Mouse (Mus musculus): ENCODE data around the gene Mfsd5. TPM values are rescaled to one million over a fixed set of nuclear protein-coding genes. Genes with fewer than 3 reads are reported as not detected.

Gene Mfsd5
- total RNA-seq, 2 experiments from 2014 or later = 33.9 to 37.3 TPM

DNA sequence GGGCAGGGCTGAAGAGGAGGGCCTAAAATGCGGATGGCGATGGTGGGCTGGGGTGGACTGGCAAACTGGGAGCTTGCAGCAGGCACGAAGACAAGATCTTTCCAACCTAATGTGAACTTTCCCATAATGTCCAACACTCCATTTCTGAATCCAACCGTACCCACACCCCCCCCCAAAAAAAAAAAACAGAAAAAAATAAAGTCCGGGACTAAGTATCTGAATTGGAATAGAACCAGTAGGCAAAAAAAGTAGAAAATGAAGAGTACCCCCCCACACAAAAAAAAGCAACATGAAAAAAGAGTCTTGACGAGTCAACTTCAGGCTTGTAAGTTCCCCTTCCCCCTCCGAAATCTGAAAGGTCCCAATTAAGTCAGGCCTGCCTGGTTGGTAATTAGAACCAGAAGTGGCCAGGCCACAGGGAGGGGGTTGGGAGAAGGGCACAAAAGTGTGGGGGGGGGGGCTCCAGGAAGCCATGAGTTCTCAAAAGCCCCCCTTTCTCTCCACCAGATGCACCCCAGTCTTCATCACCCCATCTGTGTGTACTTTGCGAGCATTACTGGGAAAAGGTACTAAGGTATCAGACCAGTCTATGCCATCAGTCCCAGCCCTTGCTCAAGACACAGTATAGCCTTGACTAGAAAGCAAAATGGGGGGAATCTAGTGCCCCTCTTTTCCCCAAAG, 31.0 kb upstream of the Mfsd5 start:
- no peak for DNase-seq

DNA sequence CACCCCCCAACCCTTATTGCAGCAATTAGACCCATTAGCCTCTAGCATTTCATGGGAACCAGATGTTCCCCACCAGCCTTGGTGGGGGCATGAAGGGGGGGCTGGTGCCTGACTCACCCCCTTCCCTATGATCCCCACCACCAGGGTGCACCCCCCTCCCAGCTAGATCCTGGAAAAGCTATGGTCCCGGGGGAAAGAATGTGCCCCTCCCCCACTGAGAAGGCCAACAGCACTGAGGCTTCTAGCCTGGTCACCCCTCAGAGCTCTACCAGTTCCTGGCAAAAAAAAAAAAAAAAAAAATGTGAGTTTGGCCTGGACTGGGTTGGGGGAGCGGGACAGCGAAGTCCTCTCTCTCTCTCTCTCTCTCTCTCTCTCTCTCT, 30.5 kb upstream of the Mfsd5 start:
- no peak for DNase-seq

DNA sequence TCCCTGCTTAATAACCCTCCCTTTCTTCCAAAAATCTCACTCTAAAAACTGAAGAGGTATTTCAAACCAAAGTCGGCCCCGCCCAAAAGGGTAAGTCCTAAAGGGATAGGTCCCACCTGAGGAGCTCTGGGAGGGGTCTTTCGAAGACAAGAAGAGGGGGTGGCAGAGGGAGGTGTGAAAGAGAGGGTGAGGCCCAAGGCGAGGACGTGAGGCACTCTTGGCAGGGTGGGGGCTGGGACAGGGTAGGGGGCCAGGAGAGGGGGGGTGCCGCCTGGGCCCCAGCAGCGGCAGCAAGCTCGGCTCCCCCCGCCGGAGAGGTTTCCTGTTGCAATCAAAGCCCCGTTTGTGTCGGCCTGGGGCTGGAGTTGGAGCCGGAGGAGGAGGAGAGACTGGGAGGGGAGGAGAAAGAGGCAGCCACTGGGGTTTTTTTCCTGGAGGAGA, 30.0 kb upstream of the Mfsd5 start:
- no peak for DNase-seq

DNA sequence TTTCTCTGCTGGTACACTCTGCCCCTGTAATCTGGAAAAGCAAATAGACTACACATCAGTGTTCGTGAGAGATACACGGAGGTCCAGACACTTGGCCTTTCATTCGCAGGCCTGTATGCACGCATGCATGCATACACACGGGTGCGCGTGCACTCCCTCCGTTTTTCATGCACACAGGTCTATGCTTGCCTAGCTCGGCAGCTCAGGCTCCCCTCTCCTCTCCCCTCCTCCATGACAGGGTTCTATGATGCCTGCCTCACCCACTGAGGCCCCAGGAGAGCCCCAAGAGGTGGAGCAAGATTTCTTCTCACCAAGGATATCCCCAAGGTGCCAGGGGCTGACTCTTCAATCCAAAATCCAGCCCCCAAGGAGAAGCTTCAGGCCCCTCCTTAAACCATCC, 29.3 kb upstream of the Mfsd5 start:
- no peak for DNase-seq

DNA sequence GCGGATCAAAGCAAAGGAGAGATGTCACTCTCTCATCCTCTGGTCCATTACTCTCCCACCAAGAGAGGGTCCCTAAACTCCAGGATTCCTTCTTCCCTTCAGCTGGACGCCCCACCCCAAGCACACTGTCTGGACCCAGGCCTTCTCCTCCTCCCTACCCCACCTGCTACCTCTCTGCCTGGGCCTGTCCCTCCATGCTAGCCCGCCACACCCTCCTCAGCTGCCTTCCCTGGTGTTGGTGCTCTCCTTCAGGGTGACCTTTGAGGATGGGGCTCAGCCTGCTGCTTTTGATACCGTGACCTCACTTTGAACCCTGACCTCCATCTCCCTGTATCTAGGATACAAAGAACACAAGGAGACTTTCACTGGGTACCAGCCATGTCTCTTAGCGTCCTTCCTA, 28.7 kb upstream of the Mfsd5 start:
- no peak for DNase-seq

DNA sequence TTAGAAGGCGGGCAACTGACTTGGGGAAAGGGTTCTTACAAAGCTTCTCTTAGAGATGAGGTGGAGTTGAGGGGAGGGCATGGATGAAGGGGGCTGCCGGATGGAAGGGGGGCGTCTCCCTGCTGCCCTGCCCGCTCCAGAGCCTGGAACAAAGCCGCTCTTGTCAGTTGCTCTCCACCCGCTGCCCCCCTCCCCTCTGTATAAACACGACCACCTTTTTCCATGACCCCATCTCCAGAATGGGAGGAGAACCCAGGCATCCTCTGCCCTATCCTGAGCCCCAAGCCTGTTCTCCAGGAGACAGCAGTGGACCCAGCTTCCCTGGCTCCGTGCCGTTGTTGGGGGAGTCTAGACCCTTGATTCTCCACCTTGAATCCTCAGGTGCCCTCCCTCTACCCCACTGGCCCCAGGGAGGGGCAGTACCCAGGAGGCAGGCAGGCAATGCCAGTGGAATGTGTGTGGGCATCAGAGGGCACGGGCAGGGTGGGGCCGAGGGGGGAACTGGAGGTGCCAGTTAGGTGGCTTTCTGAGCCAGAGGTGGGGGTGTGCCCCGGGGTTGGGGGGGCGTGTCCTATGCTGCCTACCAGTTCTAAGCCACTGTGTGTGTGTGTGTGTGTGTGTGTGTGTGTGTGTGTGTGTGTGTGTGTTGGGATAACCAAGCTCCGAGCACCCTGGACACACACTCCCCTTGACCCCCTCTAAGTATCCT, 23.6 kb upstream of the Mfsd5 start:
- no peak for DNase-seq

DNA sequence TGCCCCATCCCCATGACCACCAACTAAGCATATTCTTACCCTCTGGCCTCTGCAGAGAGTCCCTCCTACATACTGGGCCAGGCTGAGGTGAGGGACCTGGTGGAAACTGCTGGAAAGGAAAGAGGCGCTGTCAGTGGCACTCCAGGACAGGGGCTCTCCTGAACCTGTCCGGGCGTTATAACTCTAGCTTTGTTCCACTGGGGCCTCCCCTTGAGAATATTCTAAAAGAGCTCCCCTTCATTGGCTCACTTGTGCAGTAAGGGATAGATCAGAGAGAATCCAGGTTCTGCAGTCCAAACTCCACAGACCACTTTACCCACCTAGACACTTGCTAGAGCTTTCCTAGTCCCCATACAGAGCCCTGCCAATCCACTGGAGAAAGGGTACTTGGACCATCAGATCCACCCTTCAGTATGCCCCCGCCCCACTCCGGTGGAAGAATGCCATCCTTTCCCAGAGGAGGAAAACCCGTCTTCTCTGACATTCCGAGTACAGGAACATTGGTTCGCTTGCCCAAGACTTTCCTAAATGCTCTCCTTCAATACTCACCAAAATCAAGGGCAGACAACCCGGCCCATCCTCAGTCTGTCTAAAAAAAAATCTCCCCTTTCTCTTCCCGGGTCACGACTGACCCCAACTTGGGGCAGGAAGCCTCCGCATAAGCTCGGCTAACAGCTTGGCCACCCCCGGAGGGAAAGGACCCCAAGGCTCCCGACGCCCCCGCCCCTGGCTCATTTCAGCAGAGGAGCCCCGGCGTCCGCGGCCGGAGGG, 22.6 kb upstream of the Mfsd5 start:
- no peak for DNase-seq

DNA sequence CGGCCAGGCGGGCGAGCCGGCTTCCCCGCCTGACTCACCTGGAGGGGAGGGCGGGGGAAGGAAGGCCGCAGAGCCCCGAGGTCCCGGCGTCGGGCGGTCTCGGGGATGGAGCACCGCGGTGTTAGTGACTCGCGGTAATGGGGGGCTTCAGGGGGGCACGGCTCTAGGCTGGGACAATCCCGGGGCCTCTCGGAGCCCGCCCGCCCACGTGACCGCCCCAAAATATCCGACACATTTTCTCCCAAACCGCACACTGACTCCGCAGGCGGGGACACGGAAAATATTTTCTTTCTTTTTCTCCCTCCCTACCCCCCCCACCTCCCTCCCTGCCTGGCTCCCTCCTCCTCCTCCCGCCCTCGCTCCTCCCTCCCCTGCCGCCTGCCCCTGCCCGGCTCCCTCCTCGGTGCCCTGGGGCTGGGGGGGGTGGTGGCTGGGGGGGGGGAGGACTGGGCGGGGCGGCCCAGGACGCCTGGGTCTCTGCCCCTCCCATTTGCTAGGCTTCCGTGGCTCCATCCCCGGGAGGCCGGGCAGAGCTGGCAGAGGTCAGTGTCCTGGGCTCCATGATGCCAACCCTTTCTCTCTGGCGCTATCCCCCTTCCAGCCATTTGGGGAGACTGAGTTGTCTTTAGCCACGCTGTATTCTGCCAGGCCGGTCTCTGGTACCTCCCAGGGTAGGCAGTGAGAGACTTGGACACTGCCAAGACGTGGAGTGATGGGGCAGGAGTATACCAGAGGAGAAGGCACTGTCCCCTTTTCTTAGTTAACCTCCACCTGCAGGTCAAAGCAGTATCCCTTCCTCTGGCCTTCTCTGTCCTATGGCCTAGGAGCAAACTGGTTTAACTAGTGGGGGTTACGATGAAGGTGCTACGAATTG, 21.8 kb upstream of the Mfsd5 start, which contains the start of gene Rarg:
Gene Rarg (minus strand): TSS at position 316 of the 874 bp plus-strand sequence.
- DNase-seq = peak in 1 of 2 experiments; percentile 37

DNA sequence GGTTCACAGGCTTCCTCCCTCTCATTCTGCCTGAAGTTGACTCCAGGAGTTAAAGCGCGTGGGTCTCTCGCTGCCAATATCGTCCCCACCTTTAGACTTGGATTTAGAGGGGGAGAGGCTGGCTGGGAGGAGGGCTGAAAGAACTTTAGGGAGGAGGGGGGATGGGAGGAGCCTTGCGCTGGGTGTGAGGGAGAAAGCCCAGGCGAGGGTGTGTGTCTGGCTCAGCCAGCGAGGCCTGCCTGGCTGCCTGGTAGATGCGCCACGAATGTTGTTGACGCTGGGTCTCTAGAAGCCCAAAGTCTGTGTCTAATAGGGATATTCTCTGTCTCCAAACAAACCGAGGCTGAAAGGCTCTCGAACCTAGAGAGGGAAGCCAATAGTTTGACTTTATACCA, 21.2 kb upstream of the Mfsd5 start:
- no peak for DNase-seq

DNA sequence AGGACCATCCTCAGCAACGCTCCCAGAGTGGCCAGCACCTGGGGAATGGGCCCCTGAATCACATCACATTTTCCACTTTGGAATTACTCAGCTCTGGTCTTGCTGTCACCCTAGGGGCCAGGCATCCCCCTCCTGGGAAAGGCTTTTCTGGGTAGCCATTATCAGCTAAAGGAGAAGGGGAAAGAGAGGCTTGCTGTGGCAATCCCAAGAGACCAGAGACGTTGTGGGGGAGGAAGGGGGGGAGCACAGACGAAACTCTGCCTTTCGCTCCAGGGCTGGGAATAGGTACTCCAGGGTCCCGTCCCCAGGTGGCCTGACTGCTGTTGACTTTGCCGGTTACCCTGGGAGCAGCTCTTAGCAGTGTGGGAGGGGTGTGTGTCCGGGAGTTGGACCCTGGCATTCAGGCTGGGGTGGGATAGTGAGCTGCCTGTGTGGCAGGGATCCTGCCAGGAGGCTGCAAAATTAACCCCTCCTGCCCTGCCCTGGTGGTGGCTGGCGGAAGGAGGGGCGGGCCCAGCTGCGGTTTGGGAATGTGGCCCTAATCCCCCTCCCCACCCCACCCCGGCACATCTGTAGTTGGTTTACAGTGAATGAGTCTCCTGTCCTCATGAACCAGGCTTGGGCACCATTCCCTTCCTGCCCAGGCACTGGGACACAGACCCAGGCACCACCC, 20.5 kb upstream of the Mfsd5 start:
- no peak for DNase-seq

DNA sequence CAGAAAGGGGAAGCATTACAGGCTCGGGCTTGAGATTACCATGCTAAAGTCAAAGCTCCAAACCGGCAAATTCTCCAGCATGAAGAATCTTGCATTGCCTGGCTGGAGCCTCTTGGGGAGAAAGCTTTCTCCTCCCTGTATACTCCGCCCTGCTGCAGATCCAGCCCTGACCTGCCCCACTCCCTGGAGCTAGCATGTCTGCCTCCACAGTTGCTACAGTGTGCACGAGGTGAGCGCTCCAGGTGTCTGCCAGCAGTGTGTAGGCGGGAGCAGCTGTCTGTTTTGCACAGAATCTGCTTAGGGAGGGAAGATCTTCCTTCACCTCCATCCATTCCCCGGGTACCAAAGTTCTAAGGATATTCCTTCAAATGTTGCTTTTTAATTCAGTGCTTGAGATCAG, 16.7 kb upstream of the Mfsd5 start:
- DNase-seq = no peak

DNA sequence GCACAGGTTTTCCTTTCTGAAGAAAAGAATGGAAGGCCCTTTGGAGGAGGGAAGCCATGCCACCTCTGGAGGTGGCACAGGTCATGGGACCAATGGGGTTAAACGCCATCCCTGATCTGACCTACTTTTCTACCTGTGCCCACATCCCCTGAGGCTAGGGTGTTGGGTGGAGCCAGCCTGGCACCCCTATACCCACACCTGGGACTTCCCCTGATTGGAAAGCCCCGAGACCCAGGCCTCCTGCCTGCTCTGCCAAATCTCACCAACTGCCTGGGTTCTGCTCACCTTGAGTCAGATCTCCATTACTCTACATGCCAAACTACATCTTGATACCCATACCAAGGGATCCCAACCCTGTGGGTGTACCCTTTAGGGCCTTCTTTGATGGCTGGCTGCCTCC, 16.2 kb upstream of the Mfsd5 start:
- no peak for DNase-seq

DNA sequence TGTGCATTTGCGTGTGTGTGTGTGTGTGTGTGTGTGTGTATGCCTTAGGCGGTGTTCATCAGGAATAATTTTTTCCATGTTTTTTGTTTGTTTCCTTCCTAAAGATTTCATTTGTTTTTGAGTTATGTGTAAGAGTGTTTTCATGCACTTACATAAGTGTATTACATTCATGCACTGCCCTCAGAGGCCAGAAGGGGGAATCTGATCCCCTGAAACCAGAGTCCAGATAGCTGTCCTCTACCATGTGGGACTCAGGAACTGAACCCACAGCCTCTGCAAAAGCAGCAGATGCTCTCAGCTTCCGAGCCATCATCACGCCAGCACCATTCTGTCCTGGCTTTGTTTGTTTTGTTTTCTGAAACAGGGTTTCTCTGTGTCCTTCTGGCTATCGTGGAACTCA, 13.7 kb upstream of the Mfsd5 start:
- no peak for DNase-seq

DNA sequence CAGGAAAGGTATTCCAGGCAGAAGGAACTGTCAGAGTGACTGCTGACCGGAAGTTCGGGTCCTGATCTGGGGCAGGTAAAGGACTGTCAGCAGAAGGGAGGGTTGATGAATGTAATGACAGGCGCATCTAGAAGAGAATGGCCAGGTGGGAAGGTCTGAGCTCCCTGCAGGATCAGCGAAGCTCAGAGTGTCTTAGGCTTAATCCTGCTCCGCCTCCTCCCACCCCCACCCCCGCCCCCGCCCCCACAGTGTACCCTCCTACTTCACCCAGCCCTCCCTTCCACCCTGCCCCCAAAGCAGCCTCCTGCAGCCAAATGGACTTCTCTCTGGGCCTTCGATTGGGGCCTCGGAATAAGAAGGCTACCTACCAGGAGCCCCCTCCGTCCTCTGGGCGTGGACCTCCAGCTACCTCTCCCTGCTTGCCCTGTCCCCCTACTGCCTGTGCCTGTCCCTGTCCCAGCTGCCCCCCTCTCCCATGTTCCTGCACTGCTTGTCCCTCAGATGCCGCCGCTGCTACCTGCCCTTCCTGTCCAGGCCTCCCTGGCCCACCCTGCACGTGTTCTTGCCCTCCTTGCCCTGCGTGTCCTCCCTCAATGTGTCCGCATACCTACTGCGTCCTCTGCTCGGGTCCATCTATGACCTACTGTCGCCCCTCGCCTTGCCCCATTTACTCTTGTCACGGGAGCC, 8.8 kb upstream of the Mfsd5 start, which contains the start of gene Gm9918:
Gene Gm9918 (plus strand): TSS at position 290 of the 687 bp plus-strand sequence.
- DNase-seq = no peak

DNA sequence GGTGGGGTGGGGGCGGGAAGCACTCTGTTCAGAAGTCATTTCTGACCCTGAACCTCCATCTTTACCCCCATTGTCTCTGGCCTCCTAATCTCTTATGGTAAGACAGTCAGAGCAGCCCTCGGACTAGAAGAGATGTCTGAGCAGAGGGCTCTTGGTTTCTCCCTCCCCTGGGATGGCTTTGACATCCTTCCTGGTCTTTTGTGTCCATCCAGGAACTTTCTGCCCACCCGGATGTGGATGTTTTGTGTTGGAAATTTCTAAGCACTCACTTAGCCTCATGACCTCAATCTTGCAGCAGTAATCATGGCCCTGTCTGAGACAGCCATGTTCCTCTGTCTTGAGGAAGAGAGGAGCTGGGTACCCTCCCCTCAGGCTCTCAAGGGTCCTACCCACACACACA, 7.8 kb upstream of the Mfsd5 start:
- DNase-seq = no peak

DNA sequence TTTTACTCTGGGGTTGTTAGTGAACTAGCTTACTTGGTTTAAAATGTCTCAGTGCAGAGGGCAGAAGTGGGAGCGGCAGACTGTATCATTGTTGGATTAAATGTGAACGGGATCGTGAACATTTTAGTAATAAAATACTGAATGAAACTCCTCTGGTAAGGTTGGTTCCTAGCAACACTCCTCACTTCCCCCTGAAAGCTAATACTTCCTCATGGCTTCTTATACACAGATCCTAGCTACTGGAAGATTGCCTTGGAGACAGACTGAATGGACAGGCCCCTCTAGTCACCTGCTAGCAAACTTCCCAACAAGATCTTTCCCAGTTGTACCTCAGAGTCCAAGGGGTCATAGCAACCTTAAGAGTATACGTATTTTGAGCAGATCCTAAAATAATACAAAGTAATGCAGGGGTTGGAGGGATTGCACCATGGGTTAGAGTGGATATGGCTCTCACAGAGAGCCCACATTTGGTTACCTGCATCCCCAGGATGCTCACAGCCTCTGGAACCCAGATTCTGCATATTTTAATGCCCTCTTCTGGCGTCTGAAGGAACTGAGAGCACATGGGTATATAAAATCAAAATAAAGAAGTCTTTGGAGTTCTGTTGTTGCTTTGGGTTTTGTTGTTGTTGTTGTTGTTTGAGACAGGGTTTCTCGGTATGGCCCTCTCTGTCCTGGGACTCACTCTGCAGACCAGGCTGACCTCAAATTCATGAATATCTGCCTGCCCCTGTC, 5.1 kb upstream of the Mfsd5 start:
- DNase-seq = no peak

DNA sequence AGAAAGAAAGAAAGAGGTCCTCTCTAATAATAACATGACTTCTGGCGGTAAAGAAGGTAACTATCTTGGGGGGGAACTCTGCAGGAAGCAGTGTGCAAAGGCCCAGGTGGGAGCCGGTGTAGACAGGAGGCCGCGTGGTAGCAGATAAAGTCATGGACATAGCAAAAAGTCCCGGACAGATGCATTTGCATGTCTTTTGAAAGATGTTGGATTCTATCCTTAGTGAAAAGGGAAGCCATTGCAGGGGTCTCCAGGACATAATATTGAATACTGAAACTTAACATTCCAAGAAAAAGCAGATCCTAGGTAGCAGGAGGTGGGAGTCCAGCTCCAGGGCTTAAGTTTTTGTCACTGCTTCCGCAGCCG, 545 bp upstream of the Mfsd5 start:
- no peak for DNase-seq

DNA sequence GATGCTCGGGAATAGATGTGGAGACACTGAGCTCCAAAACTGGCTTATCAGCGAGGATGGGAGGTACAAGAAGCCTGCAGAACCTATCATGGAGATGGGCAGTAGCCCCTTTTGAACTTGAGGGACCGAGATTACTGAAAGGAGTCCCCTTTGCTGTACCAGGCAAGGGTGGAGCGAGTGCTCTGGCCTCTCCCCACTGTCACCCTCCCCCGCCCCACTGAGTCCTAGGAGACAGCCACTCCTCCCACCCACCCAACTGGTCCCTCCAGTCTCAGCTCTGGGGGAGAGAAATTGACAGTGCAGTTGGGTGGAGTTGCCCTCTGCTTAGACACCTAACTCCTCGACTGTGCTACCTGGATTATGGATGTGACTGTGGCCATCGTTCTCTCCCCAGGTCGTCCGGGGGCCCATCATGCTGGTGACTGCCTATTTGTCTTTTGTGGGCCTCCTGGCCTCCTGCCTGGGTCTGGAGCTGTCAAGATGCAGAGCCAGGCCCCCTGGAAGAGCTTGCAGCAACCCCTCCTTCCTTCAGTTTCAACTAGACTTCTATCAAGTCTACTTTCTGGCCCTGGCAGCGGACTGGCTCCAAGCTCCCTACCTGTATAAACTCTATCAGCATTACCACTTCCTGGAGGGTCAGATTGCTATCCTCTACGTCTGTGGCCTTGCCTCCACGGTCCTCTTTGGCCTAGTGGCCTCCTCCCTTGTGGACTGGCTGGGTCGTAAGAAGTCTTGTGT, 698 bp downstream of the Mfsd5 start:
- no peak for DNase-seq

DNA sequence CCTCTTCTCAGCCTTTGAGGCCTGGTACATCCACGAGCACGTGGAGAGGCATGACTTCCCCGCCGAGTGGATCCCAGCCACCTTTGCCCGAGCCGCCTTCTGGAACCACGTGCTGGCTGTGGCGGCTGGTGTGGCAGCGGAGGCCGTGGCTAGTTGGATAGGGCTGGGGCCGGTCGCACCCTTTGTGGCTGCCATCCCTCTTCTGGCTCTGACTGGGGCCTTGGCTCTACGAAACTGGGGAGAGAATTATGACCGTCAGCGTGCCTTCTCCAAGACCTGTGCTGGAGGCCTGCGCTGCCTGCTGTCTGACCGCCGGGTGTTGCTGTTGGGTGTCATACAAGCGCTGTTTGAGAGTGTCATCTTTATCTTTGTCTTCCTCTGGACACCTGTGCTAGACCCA, 1.4 kb downstream of the Mfsd5 start:
- no peak for DNase-seq
